Mouse (Mus musculus): ENCODE results near the gene Svep1. TPM values are rescaled to one million over a fixed set of nuclear protein-coding genes. Genes with fewer than 3 reads are reported as not detected.
A peak's percentile ranks its signal among the peaks of the same experiment; 100 is the strongest.

Gene Svep1
- polyA plus RNA-seq, 1 experiment from 2014 or later, result 0.29 TPM

DNA sequence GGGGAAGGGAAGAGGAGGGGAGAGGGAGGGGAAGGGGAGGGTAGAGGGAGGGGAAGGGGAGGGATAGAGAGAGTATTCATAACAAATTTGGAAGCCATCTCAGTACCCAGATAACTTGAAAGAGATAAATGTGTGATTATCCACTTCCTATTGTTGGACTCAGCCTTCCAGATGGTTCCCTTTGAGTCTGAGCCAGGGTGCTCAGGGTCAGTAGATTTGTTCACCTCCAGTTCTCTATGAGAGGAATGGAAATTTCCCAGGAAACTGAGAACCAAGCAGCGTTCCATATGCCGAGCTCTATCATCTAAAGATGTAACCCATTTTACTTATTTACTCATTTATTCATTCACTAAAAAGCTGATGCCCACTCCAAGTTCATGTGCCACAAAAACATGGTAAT lies 44.8 kb downstream of the Svep1 start:
- Histone ChIP-seq H3K27ac (ENCODE audit: low read depth, low read length) (no peak overlapping the region), H3K4me1 (ENCODE audit: control insufficient read depth, insufficient read depth, low read length) (no peaks in the 10 kb centered on the region), H3K9me3 (replicated peaks; ENCODE audit: control insufficient read depth, low read length) (no peaks in the 10 kb centered on the region), H3K36me3 (ENCODE audit: control insufficient read depth, insufficient read depth, low read length) (no peaks in the 10 kb centered on the region), H3K9ac (ENCODE audit: low read length) (no peak overlapping the region), H3K4me3 (ENCODE audit: low read depth, low read length) (no peak overlapping the region), H3K27me3 (replicated peaks; ENCODE audit: control insufficient read depth, insufficient read depth, low read length) (no peaks in the 10 kb centered on the region), H3K4me2 (ENCODE audit: low read length) (no peak overlapping the region)
- ATAC-seq (no peak), DNase-seq (ENCODE audit: low spot score) (no peak)
- WGBS, result 85% methylated on average over 2 of the region's 2 CpGs

DNA sequence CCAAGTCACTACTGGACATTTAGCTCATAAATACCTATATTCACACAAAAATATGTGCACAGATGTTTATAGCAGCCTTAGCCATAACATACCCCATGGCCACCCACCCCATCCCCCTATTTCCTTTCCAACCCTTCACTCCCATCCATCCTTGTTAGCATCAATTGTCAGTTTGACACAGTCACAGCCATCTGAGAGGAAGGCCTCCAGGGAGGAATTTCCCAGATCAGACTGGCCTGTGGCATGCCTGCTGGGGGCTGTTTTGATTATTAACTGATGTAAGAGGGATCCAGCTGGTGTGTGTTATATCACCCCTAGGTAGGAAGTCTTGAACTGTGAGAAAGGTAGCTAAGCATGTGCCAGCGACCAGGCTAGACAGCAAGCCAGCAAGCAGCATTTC lies 47.1 kb downstream of the Svep1 start:
- Histone ChIP-seq H3K4me2 (ENCODE audit: low read length) (no peak overlapping the region), H3K27me3 (replicated peaks; ENCODE audit: control insufficient read depth, insufficient read depth, low read length) (no peaks in the 10 kb centered on the region), H3K9me3 (replicated peaks; ENCODE audit: control insufficient read depth, low read length) (no peaks in the 10 kb centered on the region), H3K4me1 (ENCODE audit: control insufficient read depth, insufficient read depth, low read length) (no peaks in the 10 kb centered on the region), H3K9ac (ENCODE audit: low read length) (no peak overlapping the region), H3K27ac (ENCODE audit: low read depth, low read length) (no peak overlapping the region), H3K36me3 (ENCODE audit: control insufficient read depth, insufficient read depth, low read length) (no peaks in the 10 kb centered on the region), H3K4me3 (ENCODE audit: low read depth, low read length) (no peak overlapping the region)
- WGBS, result 77% methylated on average over 1 of the region's 1 CpGs
- ATAC-seq (no peak), DNase-seq (ENCODE audit: low spot score) (no peak)

DNA sequence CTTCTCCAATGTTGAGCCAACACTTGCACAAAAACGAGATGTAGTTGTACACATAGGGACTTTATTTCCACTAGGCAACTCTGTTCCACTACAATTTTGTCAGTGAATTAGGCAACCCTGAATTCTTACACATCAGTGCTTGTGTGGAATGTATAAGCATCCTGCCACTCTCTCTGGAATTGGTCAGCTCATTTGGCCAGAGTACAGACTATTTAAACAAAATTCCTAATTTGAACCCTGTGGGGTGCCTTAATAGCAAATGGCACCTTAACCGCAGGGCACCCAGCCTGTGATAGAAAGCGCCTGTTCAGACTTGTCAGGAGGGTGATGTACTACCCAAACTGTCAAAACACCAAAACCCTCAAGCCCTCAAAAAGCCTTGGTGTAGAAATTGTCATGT lies 56.4 kb downstream of the Svep1 start:
- ATAC-seq, result no peak
- Histone ChIP-seq H3K27me3 (replicated peaks; ENCODE audit: control insufficient read depth, insufficient read depth, low read length) (no peaks in the 10 kb centered on the region), H3K9me3 (replicated peaks; ENCODE audit: control insufficient read depth, low read length) (no peaks in the 10 kb centered on the region), H3K36me3 (ENCODE audit: control insufficient read depth, insufficient read depth, low read length) (no peaks in the 10 kb centered on the region), H3K9ac (ENCODE audit: low read length) (no peak overlapping the region), H3K4me3 (ENCODE audit: low read depth, low read length) (no peak overlapping the region), H3K4me1 (ENCODE audit: control insufficient read depth, insufficient read depth, low read length) (no peaks in the 10 kb centered on the region), H3K27ac (ENCODE audit: low read depth, low read length) (no peak overlapping the region), H3K4me2 (ENCODE audit: low read length) (no peak overlapping the region)
- 37% methylated on average over 3 of the region's 3 CpGs for WGBS
- DNase-seq (ENCODE audit: low spot score), result no peak

DNA sequence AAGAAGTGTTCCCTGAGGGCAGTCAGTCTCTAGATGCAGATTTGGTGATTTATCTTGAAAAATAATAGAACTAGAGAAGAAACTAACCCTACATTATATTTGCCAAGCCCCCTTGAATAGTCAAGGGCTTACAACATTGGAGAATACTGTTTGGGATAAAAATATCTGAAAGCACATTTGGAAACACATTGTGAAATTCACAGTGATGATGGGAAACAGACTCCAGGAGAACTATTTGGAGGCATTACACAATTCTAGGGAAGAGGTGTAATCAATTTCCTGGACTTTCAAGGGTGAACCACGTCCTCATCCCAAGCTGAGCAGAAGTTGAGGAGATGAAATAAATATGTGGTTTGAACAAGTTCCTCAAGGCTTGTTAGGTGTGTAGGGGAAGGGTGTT lies 57.5 kb downstream of the Svep1 start:
- no peaks in the 10 kb centered on the region for H3K4me1 ChIP-seq (ENCODE audit: control insufficient read depth, insufficient read depth, low read length)
- H3K4me3 ChIP-seq (ENCODE audit: low read depth, low read length), result no peak overlapping the region
- ATAC-seq (no peak), DNase-seq (ENCODE audit: low spot score) (no peak)
- no peak overlapping the region for H3K27ac ChIP-seq (ENCODE audit: low read depth, low read length)
- H3K4me2 ChIP-seq (ENCODE audit: low read length), result no peak overlapping the region
- 71% methylated on average over 1 of the region's 1 CpGs for WGBS
- no peak overlapping the region for H3K9ac ChIP-seq (ENCODE audit: low read length)
- no peaks in the 10 kb centered on the region for H3K36me3 ChIP-seq (ENCODE audit: control insufficient read depth, insufficient read depth, low read length)
- H3K9me3 ChIP-seq (replicated peaks; ENCODE audit: control insufficient read depth, low read length), result no peaks in the 10 kb centered on the region
- no peaks in the 10 kb centered on the region for H3K27me3 ChIP-seq (replicated peaks; ENCODE audit: control insufficient read depth, insufficient read depth, low read length)

DNA sequence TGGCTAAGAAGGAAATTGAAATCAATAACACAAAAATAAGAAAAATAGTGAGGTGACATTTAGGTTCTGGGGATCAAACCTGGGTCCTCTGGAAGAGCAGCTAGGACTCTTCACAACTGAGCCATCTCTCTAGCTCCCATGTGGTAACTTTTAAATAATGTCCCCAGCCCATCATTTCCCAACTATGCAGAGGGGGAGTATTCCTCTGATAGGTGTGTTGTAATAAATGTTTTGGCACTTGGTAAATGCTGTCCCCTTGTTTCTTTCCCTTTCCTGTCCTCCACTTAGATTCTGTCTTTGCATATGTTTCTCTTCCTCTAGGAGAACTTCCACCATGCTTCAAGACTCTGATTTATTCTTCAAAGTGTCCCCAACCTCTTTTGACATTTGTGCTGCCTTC lies 58.1 kb downstream of the Svep1 start:
- no peak overlapping the region for H3K4me2 ChIP-seq (ENCODE audit: low read length)
- H3K27ac ChIP-seq (ENCODE audit: low read depth, low read length), result no peak overlapping the region
- no peaks in the 10 kb centered on the region for H3K9me3 ChIP-seq (replicated peaks; ENCODE audit: control insufficient read depth, low read length)
- no peak overlapping the region for H3K9ac ChIP-seq (ENCODE audit: low read length)
- H3K4me1 ChIP-seq (ENCODE audit: control insufficient read depth, insufficient read depth, low read length), result no peaks in the 10 kb centered on the region
- no peak for ATAC-seq
- no peak overlapping the region for H3K4me3 ChIP-seq (ENCODE audit: low read depth, low read length)
- no peaks in the 10 kb centered on the region for H3K27me3 ChIP-seq (replicated peaks; ENCODE audit: control insufficient read depth, insufficient read depth, low read length)
- no peaks in the 10 kb centered on the region for H3K36me3 ChIP-seq (ENCODE audit: control insufficient read depth, insufficient read depth, low read length)
- DNase-seq (ENCODE audit: low spot score), result no peak

DNA sequence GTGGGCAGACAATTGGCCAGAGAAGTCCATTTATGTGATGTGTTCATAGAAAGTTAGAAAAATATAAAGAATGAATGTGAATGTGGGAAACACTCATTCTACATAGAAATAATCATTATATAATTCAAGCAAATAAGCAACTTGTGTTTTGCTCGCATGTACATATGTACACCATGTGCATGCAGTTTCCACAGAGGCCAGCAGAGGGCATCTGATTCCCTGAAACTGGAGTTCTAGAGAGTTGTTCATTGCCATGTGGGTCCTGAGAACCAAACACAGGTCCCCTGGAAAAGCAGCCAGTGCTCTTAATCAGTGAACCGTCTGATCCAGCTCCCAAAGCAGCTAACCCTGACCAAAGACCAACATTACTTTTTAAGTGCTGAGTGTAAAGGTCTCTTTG lies 60.0 kb downstream of the Svep1 start:
- Histone ChIP-seq H3K36me3 (ENCODE audit: control insufficient read depth, insufficient read depth, low read length) (no peaks in the 10 kb centered on the region), H3K4me2 (ENCODE audit: low read length) (no peak overlapping the region), H3K9me3 (replicated peaks; ENCODE audit: control insufficient read depth, low read length) (no peaks in the 10 kb centered on the region), H3K4me3 (ENCODE audit: low read depth, low read length) (no peak overlapping the region), H3K27ac (ENCODE audit: low read depth, low read length) (no peak overlapping the region), H3K4me1 (ENCODE audit: control insufficient read depth, insufficient read depth, low read length) (no peaks in the 10 kb centered on the region), H3K9ac (ENCODE audit: low read length) (no peak overlapping the region), H3K27me3 (replicated peaks; ENCODE audit: control insufficient read depth, insufficient read depth, low read length) (no peaks in the 10 kb centered on the region)
- DNase-seq (ENCODE audit: low spot score) (no peak), ATAC-seq (no peak)
- WGBS, result 96% methylated on average over 2 of the region's 2 CpGs

DNA sequence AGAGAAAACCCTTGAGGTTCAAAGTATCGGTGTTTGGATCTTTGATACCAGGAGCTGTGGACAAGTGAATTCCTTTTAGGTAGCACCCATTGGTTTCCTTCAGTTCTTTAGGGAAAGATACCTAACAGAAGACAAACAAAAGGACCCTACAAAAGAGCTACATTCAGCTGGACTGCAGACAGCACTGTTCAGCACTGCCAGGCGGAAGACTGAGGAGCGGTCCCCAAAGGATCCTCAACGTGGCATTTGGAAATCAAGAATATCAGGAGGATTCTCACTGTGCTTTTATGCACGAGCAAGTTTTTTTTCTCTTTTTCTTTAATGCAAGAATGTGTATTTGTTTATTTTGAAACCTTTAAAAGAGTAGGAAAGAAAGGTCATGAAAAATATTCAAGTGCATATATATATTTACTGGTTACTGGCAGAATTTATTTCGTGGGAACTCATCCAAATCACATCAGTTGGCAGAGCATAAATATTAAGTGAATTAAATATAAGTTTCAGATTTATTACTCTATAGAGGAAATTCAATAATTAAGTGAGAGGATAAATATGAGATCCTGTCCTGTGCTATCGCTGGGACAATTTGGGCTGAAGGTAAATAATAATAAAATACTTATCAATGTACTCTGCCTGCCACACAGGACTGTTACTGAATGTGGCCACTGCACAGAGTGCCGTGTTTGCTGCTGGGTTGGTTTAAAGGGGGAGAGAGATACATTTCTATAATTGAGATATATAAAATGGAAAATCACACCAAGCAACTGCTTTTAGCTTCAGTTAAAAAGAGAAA lies 66.7 kb downstream of the Svep1 start:
- no peak for ATAC-seq
- Histone ChIP-seq H3K9ac (ENCODE audit: low read length) (no peak overlapping the region), H3K9me3 (replicated peaks; ENCODE audit: control insufficient read depth, low read length) (no peaks in the 10 kb centered on the region), H3K27ac (ENCODE audit: low read depth, low read length) (no peak overlapping the region), H3K4me2 (ENCODE audit: low read length) (no peak overlapping the region), H3K4me1 (ENCODE audit: control insufficient read depth, insufficient read depth, low read length) (no peaks in the 10 kb centered on the region), H3K4me3 (ENCODE audit: low read depth, low read length) (no peak overlapping the region), H3K27me3 (replicated peaks; ENCODE audit: control insufficient read depth, insufficient read depth, low read length) (no peaks in the 10 kb centered on the region; the same call in 1 of the 2 replicates), H3K36me3 (ENCODE audit: control insufficient read depth, insufficient read depth, low read length) (no peaks in the 10 kb centered on the region)
- DNase-seq (ENCODE audit: low spot score), result no peak
- WGBS, result 82% methylated on average over 8 of the region's 8 CpGs

DNA sequence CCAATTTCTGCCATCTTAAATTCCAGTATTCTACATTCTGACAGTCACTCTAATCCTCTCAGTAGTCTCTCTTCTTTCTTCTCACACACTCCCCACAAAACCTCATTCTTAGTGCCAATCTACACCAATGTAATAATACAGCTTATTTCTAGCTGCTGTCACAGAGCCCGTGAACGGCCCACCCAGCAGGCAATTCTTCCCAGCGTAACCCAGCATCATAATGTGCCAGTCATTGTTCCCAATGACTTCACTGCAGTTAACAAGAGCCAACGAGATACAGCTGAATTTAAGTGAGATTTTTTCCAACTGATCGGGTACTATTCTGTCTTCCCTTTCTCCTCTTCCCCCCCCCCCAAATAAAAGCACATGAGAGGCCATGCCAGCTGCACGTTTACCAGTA lies 67.4 kb downstream of the Svep1 start:
- Histone ChIP-seq H3K27ac (ENCODE audit: low read depth, low read length) (no peak overlapping the region), H3K9ac (ENCODE audit: low read length) (no peak overlapping the region), H3K9me3 (replicated peaks; ENCODE audit: control insufficient read depth, low read length) (no peaks in the 10 kb centered on the region), H3K36me3 (ENCODE audit: control insufficient read depth, insufficient read depth, low read length) (no peaks in the 10 kb centered on the region), H3K4me3 (ENCODE audit: low read depth, low read length) (no peak overlapping the region), H3K4me2 (ENCODE audit: low read length) (no peak overlapping the region), H3K27me3 (replicated peaks; ENCODE audit: control insufficient read depth, insufficient read depth, low read length) (no peaks in the 10 kb centered on the region; the same call in 1 of the 2 replicates), H3K4me1 (ENCODE audit: control insufficient read depth, insufficient read depth, low read length) (no peaks in the 10 kb centered on the region)
- WGBS, result 20% methylated on average over 6 of the region's 6 CpGs
- DNase-seq (ENCODE audit: low spot score) (peak; percentile 22), ATAC-seq (no peak)

DNA sequence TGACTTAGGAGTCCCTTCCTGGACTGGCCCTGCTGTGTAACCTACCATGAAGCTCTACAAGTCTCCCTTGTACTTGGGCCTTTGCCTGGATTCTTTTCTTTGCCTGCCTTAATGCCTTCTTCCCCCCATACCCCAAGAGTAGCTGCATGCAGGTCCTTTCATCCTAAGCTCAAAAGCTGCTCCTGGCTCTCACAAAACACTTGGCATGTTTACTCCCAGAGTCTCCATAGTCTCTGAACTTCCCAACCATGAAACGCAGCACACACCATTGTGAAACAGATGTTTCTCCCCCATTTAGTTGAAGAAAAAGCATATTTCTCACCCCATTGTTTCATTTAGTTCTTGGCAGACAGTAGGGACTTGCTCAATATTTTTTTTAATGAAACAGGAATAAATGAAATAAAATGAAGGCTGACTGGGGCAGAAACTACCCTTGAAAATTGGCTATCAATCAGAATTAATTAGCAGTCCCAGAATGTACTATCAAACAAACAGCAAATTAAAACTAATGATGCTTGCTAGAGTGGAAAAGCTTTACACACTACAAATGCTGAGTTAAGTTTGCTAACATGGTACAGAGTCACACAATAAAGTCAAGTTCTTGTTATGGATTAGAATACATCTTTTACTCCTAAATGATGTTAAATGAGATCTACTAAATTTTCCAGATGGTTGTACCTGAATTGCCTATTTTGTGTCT lies 72.9 kb downstream of the Svep1 start:
- WGBS, result 8% methylated on average over 1 of the region's 1 CpGs
- H3K27me3 ChIP-seq (replicated peaks; ENCODE audit: control insufficient read depth, insufficient read depth, low read length), result no peaks in the 10 kb centered on the region; the same call in 1 of the 2 replicates
- no peak overlapping the region for H3K4me3 ChIP-seq (ENCODE audit: low read depth, low read length)
- DNase-seq (ENCODE audit: low spot score) (peak; percentile 64), ATAC-seq (peak; percentile 63; the same call in 1 of the 2 replicates)
- no peaks in the 10 kb centered on the region for H3K9me3 ChIP-seq (replicated peaks; ENCODE audit: control insufficient read depth, low read length)
- H3K4me2 ChIP-seq (ENCODE audit: low read length), result no peak overlapping the region
- H3K4me1 ChIP-seq (ENCODE audit: control insufficient read depth, insufficient read depth, low read length), result no peaks in the 10 kb centered on the region
- no peak overlapping the region for H3K9ac ChIP-seq (ENCODE audit: low read length)
- no peak overlapping the region for H3K27ac ChIP-seq (ENCODE audit: low read depth, low read length)
- no peaks in the 10 kb centered on the region for H3K36me3 ChIP-seq (ENCODE audit: control insufficient read depth, insufficient read depth, low read length)
